Mouse (Mus musculus): ENCODE measurements around the gene Apoc4. TPM values are rescaled to one million over a fixed set of nuclear protein-coding genes. Genes with fewer than 3 reads are reported as not detected.

The Apoc4 gene
- polyA plus RNA-seq, 1 experiment from 2014 or later = not detected

DNA sequence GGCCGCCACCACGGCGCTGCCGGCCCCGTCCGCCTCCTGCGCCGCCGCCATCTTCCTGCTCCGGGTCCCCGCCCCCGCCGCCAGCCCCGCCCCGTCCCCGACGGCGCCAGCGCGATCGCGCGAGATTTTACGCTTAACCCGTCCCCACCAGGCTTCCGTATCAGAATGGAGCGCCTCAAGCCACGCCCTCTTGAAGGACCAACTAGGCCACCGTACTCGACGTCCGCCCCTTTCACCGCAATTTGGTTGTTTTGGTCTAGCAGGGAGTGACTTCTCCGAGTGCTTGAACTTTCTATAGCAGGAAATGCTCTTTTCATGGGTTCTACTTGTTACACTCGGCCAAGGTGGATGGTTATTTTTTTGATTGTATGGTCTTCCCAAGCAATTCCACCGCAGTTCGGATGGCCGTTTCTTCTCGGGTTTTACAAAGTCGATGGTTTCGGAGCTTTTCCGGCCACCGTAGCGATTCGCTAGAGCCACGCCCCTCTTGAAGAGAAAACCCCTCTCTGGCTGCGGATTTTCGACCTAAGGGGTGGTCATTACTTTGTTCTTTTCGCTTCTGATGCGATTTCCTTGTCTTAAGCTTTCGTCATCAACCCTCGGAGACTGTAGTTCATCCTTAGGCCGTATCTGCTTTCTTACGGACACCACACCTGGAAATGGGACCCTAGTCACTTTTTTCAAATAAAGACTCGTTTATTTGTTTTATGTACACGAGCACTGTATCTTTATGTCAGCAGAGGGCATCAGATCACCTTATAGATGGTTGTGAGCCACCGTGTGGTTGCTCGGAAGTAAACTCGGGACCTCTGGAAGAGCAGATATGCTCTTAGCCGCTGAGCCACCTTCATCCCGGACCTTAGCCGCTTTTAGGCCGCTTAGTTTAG is 16.1 kb downstream of the Apoc4 start, which contains the start of gene Clptm1:
TSS of gene Clptm1 (minus strand) at position 79 of the 887 bp plus-strand sequence.
- Histone ChIP-seq H3K36me3 (ENCODE audit: control insufficient read depth, insufficient read depth, low read length) (no peaks in the 10 kb centered on the region; the same call in 1 of the 2 replicates), H3K4me2 (ENCODE audit: low read depth, severe bottlenecking) (peak within 1 kb of the TSS; percentile 84), H3K27ac (replicated peaks; ENCODE audit: low read depth, low read length) (peak within 1 kb of the TSS; percentile 79), H3K9me3 (ENCODE audit: control insufficient read depth, low read length) (no peaks in the 10 kb centered on the region), H3K4me1 (ENCODE audit: control insufficient read depth, insufficient read depth, low read length) (peaks cover 7% of the 10 kb centered on the region; the same call in 1 of the 2 replicates), H3K9ac (ENCODE audit: low read length) (peak within 1 kb of the TSS; percentile 97), H3K27me3 (ENCODE audit: control insufficient read depth, insufficient read depth, low read length) (no peaks in the 10 kb centered on the region), H3K4me3 (ENCODE audit: low read depth, low read length) (peak within 1 kb of the TSS; percentile 99)
- ATAC-seq (ENCODE audit: insufficient number of reproducible peaks, low FRiP score, low TSS enrichment, low read depth) = peak; percentile 75
- peak; percentile 97 for DNase-seq (ENCODE audit: low spot score)
- under 1% methylated on average over 63 of the region's 63 CpGs for WGBS

DNA sequence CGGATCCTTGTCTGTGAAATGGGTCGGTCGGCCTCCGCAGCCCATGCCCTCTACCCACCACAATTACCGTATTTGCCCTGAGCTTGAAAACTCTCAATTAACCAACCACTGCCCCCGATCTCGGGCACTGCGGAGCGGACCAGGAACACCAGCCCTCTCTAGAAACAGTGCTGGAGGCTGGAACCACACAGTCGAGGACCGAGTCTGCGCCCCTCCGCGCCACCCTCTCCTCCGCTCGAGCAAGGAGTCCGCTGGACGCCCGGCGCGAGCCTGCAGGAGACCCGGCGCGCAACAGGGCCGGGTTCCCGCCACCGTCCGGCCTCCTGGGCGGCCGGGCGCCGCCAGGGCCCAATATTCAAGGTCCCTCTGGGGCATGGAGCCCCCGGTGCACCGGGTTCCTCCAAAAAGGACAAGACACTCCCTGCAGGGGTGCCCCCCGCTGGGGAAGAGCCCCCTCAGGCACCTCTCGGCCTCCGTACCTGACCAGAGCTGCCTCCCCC is 16.8 kb downstream of the Apoc4 start:
- H3K9ac ChIP-seq (ENCODE audit: low read length) = peak overlapping the region; percentile 97
- no peak for DNase-seq (ENCODE audit: low spot score)
- ATAC-seq (ENCODE audit: insufficient number of reproducible peaks, low FRiP score, low TSS enrichment, low read depth) = 0 out of 2 replicates have a peak, but pooled peaks have one; percentile 18
- under 1% methylated on average over 37 of the region's 37 CpGs for WGBS
- H3K4me3 ChIP-seq (ENCODE audit: low read depth, low read length) = peak overlapping the region; percentile 99
- peak overlapping the region; percentile 84 for H3K4me2 ChIP-seq (ENCODE audit: low read depth, severe bottlenecking)
- H3K27me3 ChIP-seq (ENCODE audit: control insufficient read depth, insufficient read depth, low read length) = no peaks in the 10 kb centered on the region
- H3K9me3 ChIP-seq (ENCODE audit: control insufficient read depth, low read length) = no peaks in the 10 kb centered on the region
- H3K36me3 ChIP-seq (ENCODE audit: control insufficient read depth, insufficient read depth, low read length) = no peaks in the 10 kb centered on the region; the same call in 1 of the 2 replicates
- H3K4me1 ChIP-seq (ENCODE audit: control insufficient read depth, insufficient read depth, low read length) = peaks cover 7% of the 10 kb centered on the region; the same call in 1 of the 2 replicates
- peak overlapping the region; percentile 44; the same call in 1 of the 2 replicates for H3K27ac ChIP-seq (replicated peaks; ENCODE audit: low read depth, low read length)

DNA sequence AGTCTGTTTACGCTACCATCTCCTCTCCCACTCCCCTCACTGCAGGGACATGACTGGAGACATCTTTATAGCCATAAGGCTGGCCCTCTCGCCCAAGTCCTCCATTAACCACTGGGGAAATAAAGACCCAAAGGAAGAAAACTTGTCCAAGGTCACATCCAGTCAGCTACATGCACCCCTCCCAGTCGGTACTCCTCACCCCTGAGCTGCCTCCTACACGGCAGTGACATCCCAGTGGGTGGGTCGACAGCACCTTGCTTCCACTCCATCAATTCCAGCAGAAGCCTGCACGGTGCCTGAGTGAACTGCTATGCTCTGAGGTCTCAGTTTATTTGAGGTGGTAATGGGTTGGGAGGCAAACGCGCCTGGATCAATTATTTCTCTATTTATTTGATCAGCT is 17.3 kb downstream of the Apoc4 start:
- Histone ChIP-seq H3K9me3 (ENCODE audit: control insufficient read depth, low read length) (no peaks in the 10 kb centered on the region), H3K4me3 (ENCODE audit: low read depth, low read length) (peak overlapping the region; percentile 99), H3K27me3 (ENCODE audit: control insufficient read depth, insufficient read depth, low read length) (no peaks in the 10 kb centered on the region), H3K9ac (ENCODE audit: low read length) (peak overlapping the region; percentile 97), H3K4me1 (ENCODE audit: control insufficient read depth, insufficient read depth, low read length) (peaks cover 7% of the 10 kb centered on the region; the same call in 1 of the 2 replicates), H3K27ac (replicated peaks; ENCODE audit: low read depth, low read length) (no peak overlapping the region), H3K4me2 (ENCODE audit: low read depth, severe bottlenecking) (peak overlapping the region; percentile 84), H3K36me3 (ENCODE audit: control insufficient read depth, insufficient read depth, low read length) (no peaks in the 10 kb centered on the region; the same call in 1 of the 2 replicates)
- WGBS = 13% methylated on average over 8 of the region's 8 CpGs
- 0 out of 2 replicates have a peak, but pooled peaks have one; percentile 21 for ATAC-seq (ENCODE audit: insufficient number of reproducible peaks, low FRiP score, low TSS enrichment, low read depth)
- no peak for DNase-seq (ENCODE audit: low spot score)

DNA sequence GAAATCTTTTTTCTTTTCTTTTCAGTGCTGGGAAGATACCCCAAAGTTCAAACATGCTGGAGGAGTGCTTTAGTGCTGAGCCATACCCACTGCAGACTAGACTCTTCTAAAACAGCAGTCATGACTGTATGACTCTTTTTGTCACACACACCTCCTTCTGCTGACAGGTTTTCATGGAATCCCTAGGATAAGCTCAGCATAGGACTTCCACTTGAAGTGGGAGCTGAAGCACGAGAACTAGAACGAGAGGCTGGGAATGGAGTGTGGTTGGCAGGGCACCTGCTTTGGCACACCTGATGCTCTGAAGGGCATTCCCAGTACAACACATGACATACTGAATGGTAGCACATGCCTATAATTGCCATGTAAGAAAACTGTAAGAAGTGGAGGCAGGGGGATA is 28.7 kb downstream of the Apoc4 start:
- DNase-seq (ENCODE audit: low spot score) = no peak
- Histone ChIP-seq H3K36me3 (ENCODE audit: control insufficient read depth, insufficient read depth, low read length) (peaks cover 32% of the 10 kb centered on the region), H3K4me3 (ENCODE audit: low read depth, low read length) (no peak overlapping the region), H3K27me3 (ENCODE audit: control insufficient read depth, insufficient read depth, low read length) (no peaks in the 10 kb centered on the region), H3K4me1 (ENCODE audit: control insufficient read depth, insufficient read depth, low read length) (no peaks in the 10 kb centered on the region), H3K27ac (replicated peaks; ENCODE audit: low read depth, low read length) (no peak overlapping the region), H3K4me2 (ENCODE audit: low read depth, severe bottlenecking) (no peak overlapping the region), H3K9me3 (ENCODE audit: control insufficient read depth, low read length) (no peaks in the 10 kb centered on the region), H3K9ac (ENCODE audit: low read length) (no peak overlapping the region)
- ATAC-seq (ENCODE audit: insufficient number of reproducible peaks, low FRiP score, low TSS enrichment, low read depth) = no peak
- 99% methylated on average over 2 of the region's 2 CpGs for WGBS

DNA sequence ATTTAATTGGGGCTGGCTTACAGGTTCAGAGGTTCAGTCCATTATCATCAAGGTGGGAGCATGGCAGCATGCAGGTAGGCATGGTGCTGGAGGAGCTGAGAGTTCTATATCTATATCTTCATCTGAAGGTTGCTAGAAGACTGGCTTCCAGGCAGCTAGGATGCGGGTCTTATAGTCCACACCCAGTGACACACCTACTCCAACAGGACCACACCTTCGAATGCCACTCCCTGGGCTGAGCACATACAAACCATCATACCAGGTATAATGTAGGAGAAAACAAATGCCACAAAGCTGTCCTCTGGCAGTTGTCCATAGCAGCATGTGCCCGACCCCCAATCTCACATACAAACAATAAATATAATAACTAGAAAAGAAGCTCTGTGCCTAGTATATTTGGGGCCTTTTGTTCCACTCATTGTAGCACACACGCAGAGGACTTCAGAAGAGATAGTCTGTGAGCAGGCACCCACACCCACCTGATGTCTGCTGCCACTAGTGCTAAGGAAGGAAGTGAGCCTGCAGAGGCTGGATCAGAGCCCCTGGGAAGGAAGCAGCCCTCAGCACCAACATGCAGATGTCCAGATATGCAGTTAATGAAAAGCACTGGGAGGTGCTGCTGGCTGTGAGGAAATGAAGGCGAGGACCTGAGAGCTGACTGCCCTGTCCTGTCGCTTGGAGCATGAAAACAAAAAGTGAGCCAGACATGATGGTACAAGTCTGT is 30.1 kb downstream of the Apoc4 start:
- ATAC-seq (ENCODE audit: insufficient number of reproducible peaks, low FRiP score, low TSS enrichment, low read depth) (no peak), DNase-seq (ENCODE audit: low spot score) (no peak)
- Histone ChIP-seq H3K27me3 (ENCODE audit: control insufficient read depth, insufficient read depth, low read length) (no peaks in the 10 kb centered on the region), H3K9ac (ENCODE audit: low read length) (no peak overlapping the region), H3K27ac (replicated peaks; ENCODE audit: low read depth, low read length) (no peak overlapping the region), H3K4me3 (ENCODE audit: low read depth, low read length) (no peak overlapping the region), H3K4me2 (ENCODE audit: low read depth, severe bottlenecking) (no peak overlapping the region), H3K4me1 (ENCODE audit: control insufficient read depth, insufficient read depth, low read length) (no peaks in the 10 kb centered on the region), H3K9me3 (ENCODE audit: control insufficient read depth, low read length) (no peaks in the 10 kb centered on the region), H3K36me3 (ENCODE audit: control insufficient read depth, insufficient read depth, low read length) (peaks cover 38% of the 10 kb centered on the region)
- WGBS = 95% methylated on average over 6 of the region's 6 CpGs

DNA sequence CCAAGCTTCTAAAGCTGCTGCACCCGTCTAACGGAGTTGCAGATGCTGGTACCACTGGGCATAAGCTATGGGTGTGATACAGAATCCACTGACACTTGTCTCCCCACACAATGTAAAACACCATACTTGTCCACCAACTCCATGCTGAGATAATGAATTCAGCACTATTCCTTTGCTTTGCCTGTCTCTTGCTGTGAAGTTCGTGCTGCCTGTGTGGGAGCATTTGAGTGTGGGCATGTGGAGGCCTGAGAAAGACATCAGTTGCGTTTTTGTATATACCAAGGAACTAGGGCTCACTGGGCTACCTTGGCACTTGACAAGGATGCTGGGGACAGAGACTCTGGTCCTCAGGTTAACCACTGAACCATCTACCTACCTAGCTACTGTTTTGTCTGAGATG is 40.1 kb downstream of the Apoc4 start:
- Histone ChIP-seq H3K27ac (replicated peaks; ENCODE audit: low read depth, low read length) (no peak overlapping the region), H3K36me3 (ENCODE audit: control insufficient read depth, insufficient read depth, low read length) (peaks cover 42% of the 10 kb centered on the region), H3K27me3 (ENCODE audit: control insufficient read depth, insufficient read depth, low read length) (no peaks in the 10 kb centered on the region), H3K4me3 (ENCODE audit: low read depth, low read length) (no peak overlapping the region), H3K4me2 (ENCODE audit: low read depth, severe bottlenecking) (no peak overlapping the region), H3K9me3 (ENCODE audit: control insufficient read depth, low read length) (no peaks in the 10 kb centered on the region), H3K4me1 (ENCODE audit: control insufficient read depth, insufficient read depth, low read length) (no peaks in the 10 kb centered on the region), H3K9ac (ENCODE audit: low read length) (no peak overlapping the region)
- DNase-seq (ENCODE audit: low spot score) (no peak), ATAC-seq (ENCODE audit: insufficient number of reproducible peaks, low FRiP score, low TSS enrichment, low read depth) (no peak)
- WGBS = 97% methylated on average over 4 of the region's 4 CpGs

DNA sequence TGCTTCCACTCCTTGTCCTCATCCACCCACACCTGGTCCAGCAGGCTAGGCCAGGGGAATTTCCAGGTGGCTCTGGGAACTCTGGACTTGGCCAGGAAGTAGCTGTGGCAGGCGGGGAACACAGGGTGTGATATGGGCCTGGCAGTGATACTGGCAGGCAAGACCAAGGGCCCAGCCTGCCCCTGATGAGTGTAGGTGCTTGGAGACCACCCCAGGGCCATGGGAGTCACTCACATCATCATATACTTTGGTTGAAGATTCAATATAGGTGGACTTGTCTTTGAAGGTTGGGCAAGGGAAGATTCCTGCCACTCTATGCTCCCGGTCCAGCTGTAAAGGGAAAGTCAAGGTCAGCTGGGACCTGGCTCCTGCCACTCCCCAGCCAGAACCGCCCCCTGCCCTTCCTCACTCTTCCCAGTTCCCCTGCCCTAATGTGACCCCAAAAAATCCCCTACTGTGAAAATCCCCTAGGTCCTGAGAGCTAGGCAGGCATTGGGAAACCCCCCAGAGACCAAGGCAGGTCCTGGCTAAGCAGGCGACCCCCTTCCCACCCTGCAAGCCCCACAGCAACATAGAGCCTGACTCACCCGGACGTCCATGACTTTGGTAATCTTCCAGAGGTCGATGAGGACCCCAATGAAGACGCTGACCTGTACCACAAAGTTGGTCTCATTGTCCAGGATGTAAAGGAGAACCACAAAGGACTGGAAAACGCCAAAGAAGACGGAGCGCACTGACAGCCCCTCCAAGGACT is 46.0 kb downstream of the Apoc4 start:
- Histone ChIP-seq H3K36me3 (ENCODE audit: control insufficient read depth, insufficient read depth, low read length) (peaks cover 38% of the 10 kb centered on the region), H3K4me1 (ENCODE audit: control insufficient read depth, insufficient read depth, low read length) (no peaks in the 10 kb centered on the region), H3K27ac (replicated peaks; ENCODE audit: low read depth, low read length) (no peak overlapping the region), H3K4me2 (ENCODE audit: low read depth, severe bottlenecking) (no peak overlapping the region), H3K4me3 (ENCODE audit: low read depth, low read length) (no peak overlapping the region), H3K27me3 (ENCODE audit: control insufficient read depth, insufficient read depth, low read length) (no peaks in the 10 kb centered on the region), H3K9ac (ENCODE audit: low read length) (no peak overlapping the region), H3K9me3 (ENCODE audit: control insufficient read depth, low read length) (no peaks in the 10 kb centered on the region)
- 90% methylated on average over 11 of the region's 11 CpGs for WGBS
- DNase-seq (ENCODE audit: low spot score) (no peak), ATAC-seq (ENCODE audit: insufficient number of reproducible peaks, low FRiP score, low TSS enrichment, low read depth) (no peak)

Measured in limb, embryonic 11.5 days (tissue).